Mouse (Mus musculus): Measurements from ENCODE around the gene Lat2. TPM values are rescaled to one million over a fixed set of nuclear protein-coding genes. Genes with fewer than 3 reads are reported as not detected.

Gene Lat2
- polyA plus RNA-seq, 1 experiment from 2014 or later = 3.6 TPM

GRCm38 (mm10) chr5:134606314-134606713 lies 8.5 kb downstream of the Lat2 start:
- Histone ChIP-seq H3K4me3 (ENCODE audit: low read depth, low read length) (no peak overlapping the region), H3K9me3 (ENCODE audit: control insufficient read depth, low read length) (no peaks in the 10 kb centered on the region), H3K27me3 (ENCODE audit: control insufficient read depth, insufficient read depth, low read length) (no peaks in the 10 kb centered on the region), H3K4me1 (ENCODE audit: control insufficient read depth, insufficient read depth, low read length) (no peaks in the 10 kb centered on the region), H3K36me3 (ENCODE audit: control insufficient read depth, insufficient read depth, low read length) (no peaks in the 10 kb centered on the region), H3K4me2 (ENCODE audit: low read depth, low read length) (no peak overlapping the region), H3K27ac (ENCODE audit: low read depth, low read length) (no peak overlapping the region), H3K9ac (replicated peaks; ENCODE audit: low read depth, low read length) (no peak overlapping the region)
- ATAC-seq (ENCODE audit: low read depth) = no peak

- Histone ChIP-seq H3K27me3 (ENCODE audit: control insufficient read depth, insufficient read depth, low read length) (no peaks in the 10 kb centered on the region), H3K4me2 (ENCODE audit: low read depth, low read length) (no peak overlapping the region), H3K9me3 (ENCODE audit: control insufficient read depth, low read length) (no peaks in the 10 kb centered on the region), H3K4me3 (ENCODE audit: low read depth, low read length) (no peak overlapping the region), H3K27ac (ENCODE audit: low read depth, low read length) (no peak overlapping the region), H3K4me1 (ENCODE audit: control insufficient read depth, insufficient read depth, low read length) (no peaks in the 10 kb centered on the region), H3K9ac (replicated peaks; ENCODE audit: low read depth, low read length) (no peak overlapping the region), H3K36me3 (ENCODE audit: control insufficient read depth, insufficient read depth, low read length) (peaks cover 4% of the 10 kb centered on the region; the same call in 1 of the 2 replicates)
- no peak for ATAC-seq (ENCODE audit: low read depth)
- 88% methylated on average over 11 of the region's 11 CpGs for WGBS
These were observed 10.4 kb downstream of the Lat2 start for GRCm38 (mm10) chr5:134604376-134604775.

- no peak for ATAC-seq (ENCODE audit: low read depth)
- H3K4me3 ChIP-seq (ENCODE audit: low read depth, low read length) = no peak overlapping the region
- 90% methylated on average over 10 of the region's 10 CpGs for WGBS
These were observed 17.1 kb downstream of the Lat2 start for GRCm38 (mm10) chr5:134597711-134598110.

GRCm38 (mm10) chr5:134593093-134593492 lies 21.7 kb downstream of the Lat2 start:
- no peaks in the 10 kb centered on the region for H3K4me1 ChIP-seq (ENCODE audit: control insufficient read depth, insufficient read depth, low read length)
- no peak overlapping the region for H3K9ac ChIP-seq (replicated peaks; ENCODE audit: low read depth, low read length)
- WGBS = 92% methylated on average over 9 of the region's 9 CpGs
- no peak overlapping the region for H3K4me3 ChIP-seq (ENCODE audit: low read depth, low read length)
- peaks cover 39% of the 10 kb centered on the region for H3K36me3 ChIP-seq (ENCODE audit: control insufficient read depth, insufficient read depth, low read length)
- H3K27ac ChIP-seq (ENCODE audit: low read depth, low read length) = no peak overlapping the region
- no peaks in the 10 kb centered on the region for H3K27me3 ChIP-seq (ENCODE audit: control insufficient read depth, insufficient read depth, low read length)
- no peak overlapping the region for H3K4me2 ChIP-seq (ENCODE audit: low read depth, low read length)
- H3K9me3 ChIP-seq (ENCODE audit: control insufficient read depth, low read length) = no peaks in the 10 kb centered on the region
- no peak for ATAC-seq (ENCODE audit: low read depth)

More at GRCm38 (mm10) chr5:134597711-134598110, 17.1 kb downstream of the Lat2 start:
- H3K9me3 ChIP-seq (ENCODE audit: control insufficient read depth, low read length) = no peaks in the 10 kb centered on the region
- H3K36me3 ChIP-seq (ENCODE audit: control insufficient read depth, insufficient read depth, low read length) = peaks cover 46% of the 10 kb centered on the region
- no peaks in the 10 kb centered on the region for H3K4me1 ChIP-seq (ENCODE audit: control insufficient read depth, insufficient read depth, low read length)
- H3K27me3 ChIP-seq (ENCODE audit: control insufficient read depth, insufficient read depth, low read length) = no peaks in the 10 kb centered on the region
- no peak overlapping the region for H3K4me2 ChIP-seq (ENCODE audit: low read depth, low read length)
- no peak overlapping the region for H3K27ac ChIP-seq (ENCODE audit: low read depth, low read length)
- H3K9ac ChIP-seq (replicated peaks; ENCODE audit: low read depth, low read length) = no peak overlapping the region

- 97% methylated on average over 11 of the region's 11 CpGs for WGBS
- H3K9me3 ChIP-seq (ENCODE audit: control insufficient read depth, low read length) = no peaks in the 10 kb centered on the region
- H3K27me3 ChIP-seq (ENCODE audit: control insufficient read depth, insufficient read depth, low read length) = no peaks in the 10 kb centered on the region
- H3K36me3 ChIP-seq (ENCODE audit: control insufficient read depth, insufficient read depth, low read length) = peaks cover 31% of the 10 kb centered on the region
- H3K27ac ChIP-seq (ENCODE audit: low read depth, low read length) = no peak overlapping the region
- no peak overlapping the region for H3K4me2 ChIP-seq (ENCODE audit: low read depth, low read length)
- no peak overlapping the region for H3K4me3 ChIP-seq (ENCODE audit: low read depth, low read length)
- H3K9ac ChIP-seq (replicated peaks; ENCODE audit: low read depth, low read length) = no peak overlapping the region
- no peaks in the 10 kb centered on the region for H3K4me1 ChIP-seq (ENCODE audit: control insufficient read depth, insufficient read depth, low read length)
- ATAC-seq (ENCODE audit: low read depth) = no peak
These were observed 22.7 kb downstream of the Lat2 start for GRCm38 (mm10) chr5:134592026-134592581.

GRCm38 (mm10) chr5:134589900-134590299 lies 24.9 kb downstream of the Lat2 start:
- H3K27me3 ChIP-seq (ENCODE audit: control insufficient read depth, insufficient read depth, low read length) = no peaks in the 10 kb centered on the region
- peaks cover 10% of the 10 kb centered on the region; the same call in 1 of the 2 replicates for H3K36me3 ChIP-seq (ENCODE audit: control insufficient read depth, insufficient read depth, low read length)
- WGBS = 86% methylated on average over 3 of the region's 3 CpGs
- H3K9me3 ChIP-seq (ENCODE audit: control insufficient read depth, low read length) = no peaks in the 10 kb centered on the region
- no peak overlapping the region for H3K27ac ChIP-seq (ENCODE audit: low read depth, low read length)
- no peak overlapping the region for H3K9ac ChIP-seq (replicated peaks; ENCODE audit: low read depth, low read length)
- H3K4me2 ChIP-seq (ENCODE audit: low read depth, low read length) = no peak overlapping the region
- H3K4me3 ChIP-seq (ENCODE audit: low read depth, low read length) = no peak overlapping the region
- ATAC-seq (ENCODE audit: low read depth) = no peak
- H3K4me1 ChIP-seq (ENCODE audit: control insufficient read depth, insufficient read depth, low read length) = no peaks in the 10 kb centered on the region

- Histone ChIP-seq H3K4me3 (ENCODE audit: low read depth, low read length) (no peak overlapping the region), H3K9ac (replicated peaks; ENCODE audit: low read depth, low read length) (no peak overlapping the region), H3K36me3 (ENCODE audit: control insufficient read depth, insufficient read depth, low read length) (no peaks in the 10 kb centered on the region; the same call in 1 of the 2 replicates), H3K4me1 (ENCODE audit: control insufficient read depth, insufficient read depth, low read length) (peaks cover 4% of the 10 kb centered on the region; the same call in 1 of the 2 replicates), H3K4me2 (ENCODE audit: low read depth, low read length) (no peak overlapping the region), H3K9me3 (ENCODE audit: control insufficient read depth, low read length) (no peaks in the 10 kb centered on the region), H3K27me3 (ENCODE audit: control insufficient read depth, insufficient read depth, low read length) (no peaks in the 10 kb centered on the region), H3K27ac (ENCODE audit: low read depth, low read length) (no peak overlapping the region)
- 93% methylated on average over 5 of the region's 5 CpGs for WGBS
- no peak for ATAC-seq (ENCODE audit: low read depth)
These were observed 30.0 kb downstream of the Lat2 start for GRCm38 (mm10) chr5:134584798-134585197.

- Histone ChIP-seq H3K27me3 (ENCODE audit: control insufficient read depth, insufficient read depth, low read length) (no peaks in the 10 kb centered on the region), H3K9me3 (ENCODE audit: control insufficient read depth, low read length) (no peaks in the 10 kb centered on the region), H3K9ac (replicated peaks; ENCODE audit: low read depth, low read length) (no peak overlapping the region), H3K36me3 (ENCODE audit: control insufficient read depth, insufficient read depth, low read length) (no peaks in the 10 kb centered on the region; the same call in 1 of the 2 replicates), H3K27ac (ENCODE audit: low read depth, low read length) (no peak overlapping the region), H3K4me1 (ENCODE audit: control insufficient read depth, insufficient read depth, low read length) (peaks cover 4% of the 10 kb centered on the region; the same call in 1 of the 2 replicates), H3K4me2 (ENCODE audit: low read depth, low read length) (no peak overlapping the region), H3K4me3 (ENCODE audit: low read depth, low read length) (no peak overlapping the region)
- 78% methylated on average over 3 of the region's 3 CpGs for WGBS
- ATAC-seq (ENCODE audit: low read depth) = no peak
These were observed 31.0 kb downstream of the Lat2 start for GRCm38 (mm10) chr5:134583884-134584213.

GRCm38 (mm10) chr5:134583006-134583883 lies 31.6 kb downstream of the Lat2 start:
- ATAC-seq (ENCODE audit: low read depth) = no peak
- Histone ChIP-seq H3K4me1 (ENCODE audit: control insufficient read depth, insufficient read depth, low read length) (peaks cover 4% of the 10 kb centered on the region; the same call in 1 of the 2 replicates), H3K27ac (ENCODE audit: low read depth, low read length) (no peak overlapping the region), H3K9ac (replicated peaks; ENCODE audit: low read depth, low read length) (peak overlapping the region; percentile 67), H3K4me3 (ENCODE audit: low read depth, low read length) (peak overlapping the region; percentile 81), H3K9me3 (ENCODE audit: control insufficient read depth, low read length) (no peaks in the 10 kb centered on the region), H3K36me3 (ENCODE audit: control insufficient read depth, insufficient read depth, low read length) (no peaks in the 10 kb centered on the region), H3K4me2 (ENCODE audit: low read depth, low read length) (peak overlapping the region; percentile 85), H3K27me3 (ENCODE audit: control insufficient read depth, insufficient read depth, low read length) (no peaks in the 10 kb centered on the region)
- 30% methylated on average over 15 of the region's 15 CpGs for WGBS
